Mouse (Mus musculus) lung, postnatal 0 days (tissue): ENCODE results near the gene Mrps34. TPM values are rescaled to one million over a fixed set of nuclear protein-coding genes. Genes with fewer than 3 reads are reported as not detected.

Experiments
- ATAC-seq: fragments of 200-750 bp; cut with Nextera tagmentation; 2 replicates; pipeline ENCODE4 v1.8.0; 2017; ENCODE audit warnings: moderate library complexity
- DNase-seq: peaks from one replicate; pipeline ENCODE4 v3.0.0-alpha.2; 2016; ENCODE audit warnings: low spot score
- H3K27ac ChIP-seq: fragments of 300-500 bp; sonication (generic); 2 replicates; pipeline ENCODE4 v1.5.1; 2014; ENCODE audit warnings: antibody characterized with exemption, mild to moderate bottlenecking, low read length, mixed read lengths
- H3K27me3 ChIP-seq: fragments of 300-500 bp; sonication (generic); replicated peaks from 2 replicates; pipeline ENCODE4 v1.6.1; 2014; ENCODE audit warnings: low read length, mixed read lengths; ENCODE audit not compliant: insufficient read depth
- H3K36me3 ChIP-seq: fragments of 300-500 bp; sonication (generic); 2 replicates; pipeline ENCODE4 v1.6.1; 2014; ENCODE audit warnings: low read length, mixed read lengths; ENCODE audit not compliant: insufficient read depth
- H3K4me1 ChIP-seq: fragments of 300-500 bp; sonication (generic); 2 replicates; pipeline ENCODE4 v1.6.1; 2014; ENCODE audit warnings: antibody characterized with exemption, low read depth, low read length, mixed read lengths; ENCODE audit not compliant: insufficient read depth
- H3K4me2 ChIP-seq: fragments of 300-500 bp; sonication (generic); replicated peaks from 2 replicates; pipeline ENCODE4 v1.6.1; 2014; ENCODE audit warnings: low read depth, mild to moderate bottlenecking, low read length, moderate library complexity, mixed read lengths
- H3K4me3 ChIP-seq: fragments of 300-500 bp; sonication (generic); 2 replicates; pipeline ENCODE4 v1.5.1; 2014; ENCODE audit warnings: low read depth, low read length
- H3K9ac ChIP-seq: fragments of 300-500 bp; sonication (generic); replicated peaks from 2 replicates; pipeline ENCODE4 v1.6.1; 2014; ENCODE audit warnings: low read depth, mild to moderate bottlenecking
- H3K9me3 ChIP-seq: fragments of 300-500 bp; sonication (generic); 2 replicates; pipeline ENCODE4 v1.6.1; 2016; ENCODE audit warnings: low read length, mixed read lengths
- CTCF ChIP-seq: IDR thresholded peaks from 2 replicates; pipeline ENCODE4 v1.5.1; 2016; ENCODE audit warnings: antibody characterized with exemption, mild to moderate bottlenecking
- EP300 ChIP-seq: IDR thresholded peaks from 2 replicates; pipeline ENCODE4 v1.6.1; 2016; ENCODE audit warnings: antibody characterized with exemption, mild to moderate bottlenecking, control low read depth
- WGBS: fragments of 180-500 bp; shearing (Covaris S2); extraction: QIAGEN DNeasy Blood & Tissue Kit; methylation state at CpG from one replicate; pipeline ENCODE4 v1.1.7; 2014; 5-methylcytosine and 5-hydroxymethylcytosine counted together
- polyA plus RNA-seq: library from polyadenylated mRNA; unstranded; fragments of >200 nt; fragmentation: Nextera tagmentation; extraction: Ambion mirVana; gene quantifications from 2 replicates; pipeline ENCODE4 v1.2.1, GENCODE M21; 2015

Gene Mrps34
- 81.6 and 90.7 TPM in 2 replicates for polyA plus RNA-seq

DNA sequence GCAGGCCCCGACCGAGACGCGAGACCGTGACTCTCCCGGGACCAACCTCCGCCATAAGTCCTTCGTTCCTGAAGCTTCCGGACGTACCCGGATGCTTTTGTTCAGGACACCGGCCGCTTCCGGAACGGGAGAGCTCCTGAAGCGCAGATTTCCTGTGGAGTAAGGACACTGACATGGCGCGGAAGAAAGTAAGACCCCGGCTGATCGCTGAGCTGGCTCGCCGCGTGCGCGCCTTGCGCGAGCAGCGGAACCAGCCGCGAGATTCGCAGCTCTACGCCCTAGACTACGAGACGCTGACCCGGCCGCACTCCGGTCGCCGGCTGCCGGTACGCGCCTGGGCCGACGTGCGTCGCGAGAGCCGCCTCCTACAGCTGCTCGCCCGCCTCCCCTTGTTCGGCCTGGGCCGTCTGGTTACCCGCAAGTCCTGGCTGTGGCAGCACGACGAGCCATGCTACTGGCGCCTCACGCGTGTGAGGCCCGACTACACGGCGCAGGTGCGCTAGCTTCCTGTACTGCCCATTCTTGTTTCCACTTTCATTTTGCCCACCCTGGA is at the start of gene Mrps34, which contains the start of gene Eme2:
TSS of gene Mrps34 (plus strand) at position 122 of the 553 bp plus-strand sequence.
TSS of gene Eme2 (minus strand) at position 93 of the 553 bp plus-strand sequence.
- DNase-seq (peak; percentile 94), ATAC-seq (peak; percentile 72)
- Histone ChIP-seq H3K4me3 (peak within 1 kb of the TSS; percentile 72), H3K4me1 (peaks cover 4% of the 10 kb centered on the region; the same call in 1 of the 2 replicates), H3K9ac (peak within 1 kb of the TSS; percentile 88), H3K27ac (peak within 1 kb of the TSS; percentile 81), H3K36me3 (peaks cover 25% of the 10 kb centered on the region), H3K4me2 (peak within 1 kb of the TSS; percentile 70), H3K27me3 (no peaks in the 10 kb centered on the region), H3K9me3 (no peaks in the 10 kb centered on the region)
- under 1% methylated on average over 62 of the region's 62 CpGs for WGBS
- TF ChIP-seq CTCF = no peak
- TF ChIP-seq EP300 = no peak

DNA sequence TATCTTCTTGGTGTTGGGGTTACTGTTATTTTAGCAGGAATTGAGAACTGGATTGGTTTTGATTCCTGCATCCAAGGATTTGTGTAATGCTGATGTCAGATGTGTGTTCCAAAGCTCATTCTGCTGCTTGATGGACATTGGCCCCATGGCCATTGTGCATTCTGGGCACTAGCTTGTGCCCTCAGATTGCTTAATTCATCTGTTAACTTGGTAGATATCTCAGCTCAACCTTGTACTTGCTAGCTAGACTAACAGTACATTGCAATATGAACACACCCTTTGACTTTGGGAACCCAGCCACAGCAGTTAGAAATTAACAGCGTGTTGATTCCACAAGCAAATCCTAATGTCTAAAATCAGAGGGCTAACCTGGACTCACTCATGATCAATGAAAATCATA is 47.5 kb upstream of the Mrps34 start:
- no peak for TF ChIP-seq EP300
- no peak for TF ChIP-seq CTCF
- no peak for DNase-seq
- H3K4me2 ChIP-seq = no peak overlapping the region
- H3K27me3 ChIP-seq = no peaks in the 10 kb centered on the region
- 92% methylated on average over 1 of the region's 1 CpGs for WGBS
- no peak overlapping the region for H3K4me3 ChIP-seq
- H3K27ac ChIP-seq = no peak overlapping the region
- H3K9ac ChIP-seq = no peak overlapping the region
- H3K36me3 ChIP-seq = no peaks in the 10 kb centered on the region
- ATAC-seq = no peak
- peaks cover 6% of the 10 kb centered on the region; the same call in 1 of the 2 replicates for H3K4me1 ChIP-seq
- H3K9me3 ChIP-seq = no peaks in the 10 kb centered on the region

DNA sequence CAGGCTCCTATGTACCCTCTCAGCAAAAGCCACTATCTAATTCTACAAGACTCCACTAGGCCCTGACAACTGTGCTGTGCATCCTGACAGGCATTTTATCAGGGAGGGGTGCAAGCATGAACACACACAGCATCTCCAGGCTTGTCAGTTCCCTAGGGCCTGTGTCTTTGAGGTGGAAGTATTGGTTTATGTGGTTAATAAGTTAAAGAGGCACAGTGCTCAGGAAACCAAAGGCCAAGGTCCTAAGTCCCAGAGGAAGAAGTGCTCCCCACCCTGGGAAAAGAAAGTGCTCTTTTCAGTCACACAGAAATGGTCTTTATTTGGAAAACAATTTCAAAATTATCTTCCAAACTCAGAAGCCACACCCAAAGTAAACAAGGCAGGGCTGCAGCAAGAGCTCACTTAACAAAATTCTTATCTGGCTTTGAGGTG is 46.3 kb upstream of the Mrps34 start:
- DNase-seq (no peak), ATAC-seq (no peak)
- TF ChIP-seq EP300 (no peak), CTCF (no peak)
- Histone ChIP-seq H3K9ac (no peak overlapping the region), H3K9me3 (no peaks in the 10 kb centered on the region), H3K4me2 (peak overlapping the region; percentile 84; the same call in 1 of the 2 replicates), H3K4me1 (peaks cover 6% of the 10 kb centered on the region; the same call in 1 of the 2 replicates), H3K27ac (no peak overlapping the region), H3K4me3 (no peak overlapping the region), H3K36me3 (0 out of 2 replicates have a peak, but pooled peaks cover 5% of the 10 kb centered on the region), H3K27me3 (no peaks in the 10 kb centered on the region)

DNA sequence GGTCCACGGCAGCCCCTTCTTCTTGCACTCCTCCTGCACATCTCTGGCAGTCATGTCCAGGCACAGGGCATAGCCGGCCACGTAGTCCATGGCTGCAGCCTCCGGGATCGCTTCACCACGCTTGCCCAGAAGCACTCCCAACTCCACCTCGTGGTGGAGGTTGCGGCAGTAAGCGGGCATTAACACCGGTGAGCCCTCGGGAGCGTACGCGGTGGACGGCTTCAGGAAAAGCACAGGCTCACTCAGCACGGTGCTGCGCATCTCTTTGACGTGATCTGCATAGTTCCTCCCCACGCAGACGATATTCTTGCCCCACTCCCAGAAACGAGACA is 45.2 kb upstream of the Mrps34 start:
- H3K4me2 ChIP-seq = peak overlapping the region; percentile 84
- ATAC-seq = peak; percentile 47
- peak overlapping the region; percentile 89 for H3K27ac ChIP-seq
- H3K36me3 ChIP-seq = 0 out of 2 replicates have a peak, but pooled peaks cover 7% of the 10 kb centered on the region
- H3K4me3 ChIP-seq = peak overlapping the region; percentile 74
- H3K4me1 ChIP-seq = peaks cover 6% of the 10 kb centered on the region; the same call in 1 of the 2 replicates
- TF ChIP-seq EP300 = no peak
- peak; percentile 76 for TF ChIP-seq CTCF
- H3K9ac ChIP-seq = peak overlapping the region; percentile 65
- under 1% methylated on average over 21 of the region's 21 CpGs for WGBS
- DNase-seq = no peak
- no peaks in the 10 kb centered on the region for H3K9me3 ChIP-seq
- no peaks in the 10 kb centered on the region for H3K27me3 ChIP-seq

DNA sequence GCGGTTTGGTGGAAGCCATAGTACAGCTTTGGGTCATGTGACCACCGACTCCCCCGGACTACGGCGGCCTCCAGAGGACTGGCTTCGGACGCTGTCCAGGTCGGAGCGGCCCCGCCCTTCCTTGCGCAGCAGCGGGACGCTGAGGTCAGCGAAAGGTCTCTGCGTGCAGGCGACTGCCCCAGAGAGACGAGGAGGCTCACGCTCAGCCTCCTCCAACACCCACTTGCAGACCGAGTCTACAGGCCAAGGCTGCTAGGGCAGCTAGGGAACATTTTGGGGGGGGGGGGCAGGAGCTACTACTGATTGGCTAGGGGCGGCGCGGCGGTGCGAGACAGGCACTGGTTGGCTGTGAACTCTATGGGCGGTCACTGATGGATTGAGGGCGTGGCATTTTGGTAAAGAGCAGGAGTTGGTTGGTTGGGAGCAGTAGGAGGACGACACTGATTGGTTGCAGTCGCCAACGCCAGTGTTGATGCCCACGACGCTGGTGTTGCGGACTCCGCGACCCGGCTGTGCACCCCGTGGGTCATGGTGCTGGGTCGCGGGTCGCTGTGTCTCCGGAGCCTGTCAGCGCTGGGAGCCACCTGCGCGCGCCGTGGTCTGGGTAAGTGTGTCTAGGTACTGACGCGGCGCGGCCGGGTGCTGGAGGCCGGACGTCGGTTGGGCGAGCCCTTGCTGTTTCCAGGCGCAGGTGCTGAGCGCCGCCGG is 44.7 kb upstream of the Mrps34 start, which contains the start of gene Fahd1:
TSS of gene Fahd1 (minus strand) at position 300 of the 708 bp plus-strand sequence.
- TF ChIP-seq CTCF (peak; percentile 46; the same call in 1 of the 2 replicates), EP300 (no peak)
- WGBS = 0% methylated on average over 55 of the region's 58 CpGs
- H3K9ac ChIP-seq = peak within 1 kb of the TSS; percentile 65
- peak within 1 kb of the TSS; percentile 74 for H3K4me3 ChIP-seq
- peak within 1 kb of the TSS; percentile 84 for H3K4me2 ChIP-seq
- no peaks in the 10 kb centered on the region for H3K9me3 ChIP-seq
- no peaks in the 10 kb centered on the region for H3K27me3 ChIP-seq
- peak; percentile 99 for ATAC-seq
- peak within 1 kb of the TSS; percentile 89 for H3K27ac ChIP-seq
- peaks cover 6% of the 10 kb centered on the region; the same call in 1 of the 2 replicates for H3K4me1 ChIP-seq
- peak; percentile 99 for DNase-seq
- 0 out of 2 replicates have a peak, but pooled peaks cover 7% of the 10 kb centered on the region for H3K36me3 ChIP-seq

DNA sequence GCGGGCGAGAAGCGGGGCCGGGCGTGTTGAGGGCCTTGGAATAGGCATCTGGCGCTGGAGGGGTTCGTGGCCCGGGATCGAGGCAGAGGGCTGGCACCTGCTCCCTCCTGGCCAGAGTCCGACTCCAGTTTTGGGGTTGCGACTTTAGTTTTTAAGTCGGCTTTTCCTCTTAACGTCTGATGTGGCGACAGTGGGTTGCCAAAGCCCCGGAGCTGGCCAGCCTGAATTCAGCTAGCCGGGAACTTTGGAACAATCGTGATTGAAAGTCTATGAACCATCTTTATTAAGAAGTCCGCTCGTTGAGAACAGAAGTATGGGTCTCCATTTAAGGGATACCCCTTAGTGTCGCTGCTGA is 44.2 kb upstream of the Mrps34 start:
- ATAC-seq (no peak), DNase-seq (no peak)
- Histone ChIP-seq H3K4me3 (peak overlapping the region; percentile 74), H3K27ac (peak overlapping the region; percentile 89; the same call in 1 of the 2 replicates), H3K27me3 (no peaks in the 10 kb centered on the region), H3K4me1 (peaks cover 6% of the 10 kb centered on the region; the same call in 1 of the 2 replicates), H3K9ac (peak overlapping the region; percentile 60), H3K36me3 (0 out of 2 replicates have a peak, but pooled peaks cover 7% of the 10 kb centered on the region), H3K9me3 (no peaks in the 10 kb centered on the region), H3K4me2 (peak overlapping the region; percentile 84)
- under 1% methylated on average over 20 of the region's 20 CpGs for WGBS
- TF ChIP-seq CTCF (no peak; the same call in 1 of the 2 replicates), EP300 (no peak)
